Mouse (Mus musculus): Measurements from ENCODE around the gene Cmah. TPM values are rescaled to one million over a fixed set of nuclear protein-coding genes. Genes with fewer than 3 reads are reported as not detected.

The Cmah gene
- polyA plus RNA-seq, 1 experiment from 2014 or later, result 2.2 TPM

GRCm38 (mm10) chr13:24463767-24464166 is 136.6 kb downstream of the Cmah start:
- 34% methylated on average over 7 of the region's 7 CpGs for WGBS (ENCODE audit: insufficient replicate concordance)
- H3K9me3 ChIP-seq (replicated peaks), result no peaks in the 10 kb centered on the region
- H3K27ac ChIP-seq, result no peak overlapping the region
- no peak overlapping the region for H3K4me3 ChIP-seq
- no peak for ATAC-seq
- no peak overlapping the region for H3K9ac ChIP-seq
- peaks cover 36% of the 10 kb centered on the region for H3K4me1 ChIP-seq
- no peak overlapping the region for H3K4me2 ChIP-seq
- no peaks in the 10 kb centered on the region for H3K36me3 ChIP-seq
- H3K27me3 ChIP-seq (replicated peaks), result no peaks in the 10 kb centered on the region

- H3K9ac ChIP-seq, result no peak overlapping the region
- no peak overlapping the region for H3K4me2 ChIP-seq
- H3K9me3 ChIP-seq (replicated peaks), result no peaks in the 10 kb centered on the region
- no peak overlapping the region for H3K4me3 ChIP-seq
- no peak overlapping the region for H3K27ac ChIP-seq
- no peak for ATAC-seq
- H3K4me1 ChIP-seq, result peaks cover 36% of the 10 kb centered on the region
- no peaks in the 10 kb centered on the region for H3K27me3 ChIP-seq (replicated peaks)
- H3K36me3 ChIP-seq, result no peaks in the 10 kb centered on the region
- whole genome bisulfite sequencing (ENCODE audit: insufficient replicate concordance), result 86% methylated on average over 9 of the region's 9 CpGs
Measured at GRCm38 (mm10) chr13:24466027-24466426, 138.8 kb downstream of the Cmah start.

- no peak overlapping the region for H3K4me2 ChIP-seq
- no peak overlapping the region for H3K4me3 ChIP-seq
- peak overlapping the region; percentile 37; the same call in 1 of the 2 replicates for H3K27ac ChIP-seq
- peaks cover 29% of the 10 kb centered on the region for H3K4me1 ChIP-seq
- WGBS (ENCODE audit: insufficient replicate concordance), result 18% methylated on average over 4 of the region's 4 CpGs
- ATAC-seq, result peak; percentile 85
- H3K36me3 ChIP-seq, result no peaks in the 10 kb centered on the region
- no peak overlapping the region for H3K9ac ChIP-seq
- no peaks in the 10 kb centered on the region for H3K27me3 ChIP-seq (replicated peaks)
- no peaks in the 10 kb centered on the region for H3K9me3 ChIP-seq (replicated peaks)
Measured at GRCm38 (mm10) chr13:24467806-24468205, 140.6 kb downstream of the Cmah start.

GRCm38 (mm10) chr13:24477564-24477963 is 150.4 kb downstream of the Cmah start:
- Histone ChIP-seq H3K27me3 (replicated peaks) (no peaks in the 10 kb centered on the region), H3K4me3 (no peak overlapping the region), H3K4me1 (peaks cover 12% of the 10 kb centered on the region; the same call in 1 of the 2 replicates), H3K9me3 (replicated peaks) (no peaks in the 10 kb centered on the region), H3K36me3 (no peaks in the 10 kb centered on the region), H3K27ac (0 out of 2 replicates have a peak overlapping the region, but pooled peaks have one; percentile 4), H3K4me2 (no peak overlapping the region), H3K9ac (no peak overlapping the region)
- ATAC-seq, result no peak
- 40% methylated on average over 5 of the region's 5 CpGs for WGBS (ENCODE audit: insufficient replicate concordance)

- ATAC-seq, result no peak
- Histone ChIP-seq H3K36me3 (no peaks in the 10 kb centered on the region), H3K4me3 (no peak overlapping the region), H3K9ac (no peak overlapping the region), H3K27me3 (replicated peaks) (no peaks in the 10 kb centered on the region), H3K4me1 (peaks cover 12% of the 10 kb centered on the region; the same call in 1 of the 2 replicates), H3K27ac (no peak overlapping the region), H3K4me2 (no peak overlapping the region), H3K9me3 (replicated peaks) (no peaks in the 10 kb centered on the region)
- 80% methylated on average over 2 of the region's 2 CpGs for WGBS (ENCODE audit: insufficient replicate concordance)
Measured at GRCm38 (mm10) chr13:24479516-24479915, 152.3 kb downstream of the Cmah start.

- H3K9ac ChIP-seq, result no peak overlapping the region
- no peak overlapping the region for H3K27ac ChIP-seq
Measured at GRCm38 (mm10) chr13:24480824-24481223, 153.6 kb downstream of the Cmah start.

GRCm38 (mm10) chr13:24481615-24482295 is 154.6 kb downstream of the Cmah start:
- Histone ChIP-seq H3K4me2 (no peak overlapping the region), H3K4me3 (no peak overlapping the region), H3K9me3 (replicated peaks) (no peaks in the 10 kb centered on the region), H3K27ac (no peak overlapping the region), H3K9ac (no peak overlapping the region), H3K27me3 (replicated peaks) (no peaks in the 10 kb centered on the region), H3K4me1 (peaks cover 22% of the 10 kb centered on the region), H3K36me3 (no peaks in the 10 kb centered on the region)
- ATAC-seq, result 0 out of 2 replicates have a peak, but pooled peaks have one; percentile 49
- WGBS (ENCODE audit: insufficient replicate concordance), result 53% methylated on average over 10 of the region's 10 CpGs

More at GRCm38 (mm10) chr13:24480824-24481223, 153.6 kb downstream of the Cmah start:
- Histone ChIP-seq H3K27me3 (replicated peaks) (no peaks in the 10 kb centered on the region), H3K4me3 (no peak overlapping the region), H3K9me3 (replicated peaks) (no peaks in the 10 kb centered on the region), H3K4me1 (peaks cover 13% of the 10 kb centered on the region; the same call in 1 of the 2 replicates), H3K4me2 (no peak overlapping the region), H3K36me3 (no peaks in the 10 kb centered on the region)
- WGBS (ENCODE audit: insufficient replicate concordance), result 71% methylated on average over 6 of the region's 6 CpGs
- ATAC-seq, result no peak

GRCm38 (mm10) chr13:24483691-24484090 is 156.5 kb downstream of the Cmah start:
- WGBS (ENCODE audit: insufficient replicate concordance), result 74% methylated on average over 3 of the region's 3 CpGs
- Histone ChIP-seq H3K4me3 (no peak overlapping the region), H3K9ac (no peak overlapping the region), H3K4me1 (peaks cover 22% of the 10 kb centered on the region), H3K9me3 (replicated peaks) (no peaks in the 10 kb centered on the region), H3K4me2 (no peak overlapping the region), H3K27me3 (replicated peaks) (no peaks in the 10 kb centered on the region), H3K27ac (no peak overlapping the region), H3K36me3 (no peaks in the 10 kb centered on the region)
- ATAC-seq, result no peak

- 75% methylated on average over 3 of the region's 3 CpGs for WGBS (ENCODE audit: insufficient replicate concordance)
- Histone ChIP-seq H3K9me3 (replicated peaks) (no peaks in the 10 kb centered on the region), H3K27ac (no peak overlapping the region), H3K36me3 (no peaks in the 10 kb centered on the region), H3K4me1 (peaks cover 24% of the 10 kb centered on the region), H3K4me2 (no peak overlapping the region), H3K9ac (no peak overlapping the region), H3K4me3 (no peak overlapping the region), H3K27me3 (replicated peaks) (no peaks in the 10 kb centered on the region; the same call in 1 of the 2 replicates)
- ATAC-seq, result no peak
Measured at GRCm38 (mm10) chr13:24484811-24485210, 157.6 kb downstream of the Cmah start.

- ATAC-seq, result no peak
- no peaks in the 10 kb centered on the region for H3K36me3 ChIP-seq
- H3K4me3 ChIP-seq, result no peak overlapping the region
Measured at GRCm38 (mm10) chr13:24485964-24486363, 158.8 kb downstream of the Cmah start.

GRCm38 (mm10) chr13:24486403-24486802 is 159.2 kb downstream of the Cmah start:
- Histone ChIP-seq H3K9ac (no peak overlapping the region), H3K27me3 (replicated peaks) (no peaks in the 10 kb centered on the region; the same call in 1 of the 2 replicates), H3K27ac (no peak overlapping the region), H3K4me2 (no peak overlapping the region), H3K4me3 (no peak overlapping the region), H3K9me3 (replicated peaks) (no peaks in the 10 kb centered on the region), H3K4me1 (peaks cover 39% of the 10 kb centered on the region), H3K36me3 (no peaks in the 10 kb centered on the region)
- WGBS (ENCODE audit: insufficient replicate concordance), result 27% methylated on average over 6 of the region's 6 CpGs
- ATAC-seq, result peak; percentile 62

More at GRCm38 (mm10) chr13:24485964-24486363, 158.8 kb downstream of the Cmah start:
- WGBS (ENCODE audit: insufficient replicate concordance), result 70% methylated on average over 9 of the region's 9 CpGs
- H3K27me3 ChIP-seq (replicated peaks), result no peaks in the 10 kb centered on the region; the same call in 1 of the 2 replicates
- no peak overlapping the region for H3K27ac ChIP-seq
- H3K4me2 ChIP-seq, result no peak overlapping the region
- peaks cover 35% of the 10 kb centered on the region for H3K4me1 ChIP-seq
- no peak overlapping the region for H3K9ac ChIP-seq
- no peaks in the 10 kb centered on the region for H3K9me3 ChIP-seq (replicated peaks)

GRCm38 (mm10) chr13:24487061-24487460 is 159.9 kb downstream of the Cmah start:
- 75% methylated on average over 5 of the region's 5 CpGs for WGBS (ENCODE audit: insufficient replicate concordance)
- H3K4me1 ChIP-seq, result peaks cover 46% of the 10 kb centered on the region
- no peak for ATAC-seq

More at GRCm38 (mm10) chr13:24487061-24487460, 159.9 kb downstream of the Cmah start:
- Histone ChIP-seq H3K4me3 (no peak overlapping the region), H3K9me3 (replicated peaks) (no peaks in the 10 kb centered on the region), H3K9ac (no peak overlapping the region), H3K4me2 (no peak overlapping the region), H3K27me3 (replicated peaks) (no peaks in the 10 kb centered on the region; the same call in 1 of the 2 replicates), H3K36me3 (no peaks in the 10 kb centered on the region), H3K27ac (no peak overlapping the region)
